Mouse (Mus musculus) heart, postnatal 0 days (tissue): ENCODE results near the gene Trit1.

Experiments used
- CTCF ChIP-seq: IDR thresholded peaks from 2 replicates; pipeline ENCODE4 v1.5.1; 2016; ENCODE audit warnings: antibody characterized with exemption, control low read depth, low read depth
- EP300 ChIP-seq: IDR thresholded peaks from 2 replicates; pipeline ENCODE4 v1.6.1; 2016; ENCODE audit warnings: antibody characterized with exemption, low read depth

DNA sequence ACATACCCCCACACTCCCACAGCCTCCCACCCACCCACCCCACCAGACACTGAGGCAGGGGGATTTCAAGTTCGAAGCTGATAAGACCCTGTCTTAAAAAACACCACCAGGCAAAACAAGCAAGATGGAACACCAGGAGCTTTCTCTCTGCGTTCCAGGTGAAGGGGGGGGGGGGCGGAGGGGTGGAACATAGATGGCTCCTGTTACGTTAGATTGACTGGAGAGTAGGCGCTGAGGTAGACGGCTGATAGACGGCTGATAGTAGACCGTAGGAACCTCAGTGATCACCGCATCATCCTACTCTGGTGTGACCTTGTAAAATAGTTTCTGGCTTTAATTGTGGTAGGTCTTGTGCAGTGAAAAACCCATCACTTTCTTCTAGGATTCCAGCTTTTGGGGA is 77.5 kb downstream of the Trit1 start:
- TF ChIP-seq EP300 (no peak), CTCF (no peak)
